Mouse (Mus musculus) lung, postnatal 25 days (tissue): Measurements from ENCODE around the gene S100a3.

Source experiments
- DNase-seq: peaks from one replicate; pipeline ENCODE4 v3.0.0; 2022; ENCODE audit warnings: low spot score

S100a3 gene

GRCm38 (mm10) chr3:90627366-90627765 lies 67.0 kb downstream of the S100a3 start:
- DNase-seq: no peak

GRCm38 (mm10) chr3:90627807-90628206 lies 67.4 kb downstream of the S100a3 start:
- DNase-seq: no peak

GRCm38 (mm10) chr3:90629298-90629697 lies 68.9 kb downstream of the S100a3 start:
- DNase-seq: no peak

GRCm38 (mm10) chr3:90631984-90632383 lies 71.6 kb downstream of the S100a3 start:
- no peak for DNase-seq

- DNase-seq: no peak
These were observed 78.3 kb downstream of the S100a3 start for GRCm38 (mm10) chr3:90638511-90639275.

GRCm38 (mm10) chr3:90639511-90640154 lies 79.3 kb downstream of the S100a3 start:
- no peak for DNase-seq

- DNase-seq: no peak
These were observed 80.6 kb downstream of the S100a3 start for GRCm38 (mm10) chr3:90640981-90641380.

GRCm38 (mm10) chr3:90644220-90644619 lies 83.8 kb downstream of the S100a3 start:
- DNase-seq: peak; percentile 51

GRCm38 (mm10) chr3:90647291-90647690 lies 86.9 kb downstream of the S100a3 start:
- DNase-seq: no peak

- no peak for DNase-seq
These were observed 88.6 kb downstream of the S100a3 start for GRCm38 (mm10) chr3:90648981-90649380.

GRCm38 (mm10) chr3:90649832-90650231 lies 89.5 kb downstream of the S100a3 start:
- DNase-seq: no peak
